Mouse (Mus musculus) hindbrain, embryonic 11.5 days (tissue): ENCODE measurements around the gene Iyd. TPM values are rescaled to one million over a fixed set of nuclear protein-coding genes. Genes with fewer than 3 reads are reported as not detected.

Experiments
- ATAC-seq: fragments of 200-750 bp; cut with Nextera tagmentation; 2 replicates; pipeline ENCODE4 v1.8.0; 2017; ENCODE audit warnings: mild to moderate bottlenecking, moderate TSS enrichment, moderate library complexity; ENCODE audit not compliant: low FRiP score
- DNase-seq: peaks from one replicate; pipeline ENCODE4 v3.0.0-alpha.2; 2015; ENCODE audit warnings: low spot score
- H3K27ac ChIP-seq: fragments of 300-500 bp; sonication (generic); 2 replicates; pipeline ENCODE4 v1.5.1; 2014; ENCODE audit warnings: mild to moderate bottlenecking, low read depth, low read length
- H3K27me3 ChIP-seq: fragments of 300-500 bp; sonication (generic); 2 replicates; pipeline ENCODE4 v1.6.1; 2014; ENCODE audit warnings: mild to moderate bottlenecking, low read length, moderate library complexity, mixed read lengths; ENCODE audit not compliant: control insufficient read depth, insufficient read depth
- H3K36me3 ChIP-seq: fragments of 300-500 bp; sonication (generic); 2 replicates; pipeline ENCODE4 v1.6.1; 2014; ENCODE audit warnings: mild to moderate bottlenecking, low read length, moderate library complexity, mixed read lengths; ENCODE audit not compliant: control insufficient read depth, insufficient read depth
- H3K4me1 ChIP-seq: fragments of 300-500 bp; sonication (generic); replicated peaks from 2 replicates; pipeline ENCODE4 v1.6.1; 2014; ENCODE audit warnings: low read length, mixed read lengths; ENCODE audit not compliant: control insufficient read depth, insufficient read depth
- H3K4me2 ChIP-seq: fragments of 300-500 bp; sonication (generic); replicated peaks from 2 replicates; pipeline ENCODE4 v1.6.1; 2014; ENCODE audit warnings: mild to moderate bottlenecking, low read depth, low read length
- H3K4me3 ChIP-seq: fragments of 300-500 bp; sonication (generic); 2 replicates; pipeline ENCODE4 v1.5.1; 2014; ENCODE audit warnings: low read depth, low read length
- H3K9ac ChIP-seq: fragments of 300-500 bp; sonication (generic); 2 replicates; pipeline ENCODE4 v1.6.1; 2014; ENCODE audit warnings: low read depth, low read length
- H3K9me3 ChIP-seq: fragments of 300-500 bp; sonication (generic); 2 replicates; pipeline ENCODE4 v1.6.1; 2016; ENCODE audit warnings: low read length; ENCODE audit not compliant: control insufficient read depth
- WGBS: fragments of 180-500 bp; shearing (Covaris S2); extraction: QIAGEN DNeasy Blood & Tissue Kit; methylation state at CpG from one replicate; pipeline ENCODE4 v1.1.7; 2014; 5-methylcytosine and 5-hydroxymethylcytosine counted together
- polyA plus RNA-seq: library from polyadenylated mRNA; unstranded; fragments of >200 nt; fragmentation: Nextera tagmentation; extraction: Ambion mirVana; gene quantifications from 2 replicates; pipeline ENCODE4 v1.2.1, GENCODE M21; 2014

Iyd gene
- polyA plus RNA-seq, 1 experiment from 2014 or later = not detected

DNA sequence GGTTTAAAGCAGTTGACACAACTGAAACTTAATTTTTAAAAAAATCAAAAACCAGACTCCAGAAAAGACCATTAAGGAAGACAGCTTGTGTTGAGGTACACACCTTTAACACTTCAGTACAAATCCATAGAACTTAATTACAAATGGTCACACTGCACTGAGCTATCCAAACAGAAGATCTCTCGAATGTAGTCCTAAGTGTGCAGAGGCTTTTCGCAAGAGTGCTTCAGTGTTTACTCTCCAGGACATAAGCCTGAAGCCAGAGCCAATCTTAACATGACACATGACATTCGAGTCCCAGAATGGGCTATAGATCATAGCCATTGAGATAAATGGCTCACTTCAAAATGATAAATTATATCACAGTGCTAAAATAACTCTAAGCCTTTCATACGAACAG is 25.1 kb downstream of the Iyd start:
- Histone ChIP-seq H3K36me3 (no peaks in the 10 kb centered on the region), H3K4me3 (no peak overlapping the region), H3K4me2 (no peak overlapping the region), H3K4me1 (no peaks in the 10 kb centered on the region), H3K27ac (no peak overlapping the region), H3K27me3 (no peaks in the 10 kb centered on the region), H3K9me3 (no peaks in the 10 kb centered on the region), H3K9ac (no peak overlapping the region)
- WGBS = 79% methylated on average over 4 of the region's 4 CpGs
- DNase-seq (no peak), ATAC-seq (no peak)

DNA sequence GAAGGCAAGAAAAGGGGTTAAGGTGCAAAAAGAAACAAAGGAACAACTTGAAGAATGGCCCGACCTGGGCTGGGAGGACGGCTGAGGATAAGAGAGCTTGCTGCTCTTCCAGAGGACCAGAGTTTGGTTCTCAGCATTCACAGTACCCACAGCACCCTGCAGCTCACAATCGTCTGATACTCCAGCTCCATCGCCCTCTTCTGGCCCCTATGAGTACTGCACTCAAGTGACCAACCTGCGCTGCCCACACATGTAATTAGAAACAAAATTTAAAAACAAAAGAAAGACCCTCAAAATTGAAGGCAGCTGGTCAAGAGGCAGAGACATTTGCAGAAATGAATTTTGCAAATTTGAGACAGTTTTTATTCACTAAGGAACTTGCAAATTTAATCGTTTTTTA is 27.8 kb downstream of the Iyd start:
- Histone ChIP-seq H3K36me3 (no peaks in the 10 kb centered on the region), H3K4me1 (no peaks in the 10 kb centered on the region), H3K4me2 (no peak overlapping the region), H3K9me3 (no peaks in the 10 kb centered on the region), H3K27me3 (no peaks in the 10 kb centered on the region), H3K4me3 (no peak overlapping the region), H3K9ac (no peak overlapping the region), H3K27ac (no peak overlapping the region)
- DNase-seq (no peak), ATAC-seq (no peak)
- 72% methylated on average over 6 of the region's 6 CpGs for WGBS

DNA sequence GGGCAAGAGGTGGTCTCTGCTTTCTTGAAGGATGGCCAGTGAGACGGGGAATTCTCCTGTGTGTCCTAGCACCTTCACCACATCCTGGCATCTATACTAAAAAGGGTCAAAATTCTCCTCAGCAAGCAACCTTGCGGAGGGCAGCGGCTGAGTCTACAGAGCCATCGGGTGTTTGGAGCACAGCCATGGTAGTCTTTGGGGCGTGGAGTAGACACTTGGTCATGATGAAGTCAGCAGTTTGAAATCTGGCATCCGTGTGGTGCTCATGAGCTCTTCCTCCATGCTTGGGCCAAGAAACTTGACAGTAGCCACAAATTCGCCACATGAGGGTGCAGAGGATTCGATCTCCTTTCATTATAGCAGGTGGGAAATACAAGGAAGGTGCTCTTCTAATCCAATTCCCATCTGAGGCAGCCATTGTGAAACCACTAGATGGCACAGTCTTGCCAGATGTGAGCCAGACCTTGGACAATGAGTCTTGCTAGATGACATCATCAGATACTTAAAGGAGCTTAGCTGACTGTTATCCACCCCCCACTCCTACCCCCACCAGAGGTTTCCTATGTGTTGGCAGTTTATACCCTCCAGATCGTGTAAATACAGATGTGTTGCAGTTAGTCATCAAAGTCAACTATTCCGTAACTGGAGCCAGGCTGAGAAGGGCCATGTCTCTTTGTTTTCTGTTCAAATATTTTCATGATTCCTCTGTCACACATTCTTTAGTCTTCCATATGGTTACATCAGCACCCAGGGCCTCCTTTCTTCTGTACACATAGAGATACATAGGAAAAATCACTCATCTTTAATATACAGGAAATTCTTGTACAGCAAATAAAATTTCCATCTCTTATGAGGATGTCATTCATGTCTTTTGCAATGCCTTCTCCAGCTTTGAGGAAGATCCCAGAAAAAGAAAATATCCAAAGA is 32.9 kb downstream of the Iyd start:
- WGBS = 74% methylated on average over 10 of the region's 10 CpGs
- H3K27me3 ChIP-seq = no peaks in the 10 kb centered on the region
- peak; percentile 65 for ATAC-seq
- H3K4me1 ChIP-seq = no peaks in the 10 kb centered on the region
- H3K36me3 ChIP-seq = no peaks in the 10 kb centered on the region
- no peak overlapping the region for H3K4me3 ChIP-seq
- H3K9me3 ChIP-seq = no peaks in the 10 kb centered on the region
- peak; percentile 46 for DNase-seq
- H3K27ac ChIP-seq = no peak overlapping the region
- no peak overlapping the region for H3K9ac ChIP-seq
- no peak overlapping the region for H3K4me2 ChIP-seq

DNA sequence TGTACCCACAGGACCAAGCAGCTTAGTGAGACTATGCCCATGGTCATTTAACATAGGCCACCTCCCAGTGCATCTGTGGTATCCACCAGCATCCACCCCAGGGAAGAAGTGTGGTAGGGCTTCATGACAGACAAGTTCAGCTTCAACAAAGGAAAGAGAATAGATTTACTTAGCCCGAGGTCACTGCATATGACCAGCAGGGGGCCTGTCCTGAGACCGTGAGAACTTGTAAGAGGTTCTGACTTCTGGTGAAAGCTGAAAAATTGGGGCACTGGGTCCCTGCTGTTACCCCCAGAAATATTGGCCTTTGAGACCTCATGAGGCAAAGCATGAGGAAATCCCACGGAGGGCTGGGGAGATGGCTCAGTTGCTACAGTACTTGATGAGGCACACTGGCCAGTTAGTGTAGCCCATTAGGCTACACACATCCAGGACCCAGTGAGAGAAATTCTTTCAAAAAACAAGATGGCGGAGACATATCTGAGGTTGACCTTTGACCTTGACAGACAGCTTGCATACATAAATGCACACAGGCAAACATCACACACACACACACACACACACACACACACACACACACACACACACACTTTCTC is 34.0 kb downstream of the Iyd start:
- peak; percentile 39 for DNase-seq
- ATAC-seq = no peak
- Histone ChIP-seq H3K4me1 (no peaks in the 10 kb centered on the region), H3K27me3 (no peaks in the 10 kb centered on the region), H3K27ac (no peak overlapping the region), H3K4me3 (no peak overlapping the region), H3K36me3 (no peaks in the 10 kb centered on the region), H3K9ac (no peak overlapping the region), H3K9me3 (no peaks in the 10 kb centered on the region), H3K4me2 (no peak overlapping the region)
- 57% methylated on average over 4 of the region's 4 CpGs for WGBS

DNA sequence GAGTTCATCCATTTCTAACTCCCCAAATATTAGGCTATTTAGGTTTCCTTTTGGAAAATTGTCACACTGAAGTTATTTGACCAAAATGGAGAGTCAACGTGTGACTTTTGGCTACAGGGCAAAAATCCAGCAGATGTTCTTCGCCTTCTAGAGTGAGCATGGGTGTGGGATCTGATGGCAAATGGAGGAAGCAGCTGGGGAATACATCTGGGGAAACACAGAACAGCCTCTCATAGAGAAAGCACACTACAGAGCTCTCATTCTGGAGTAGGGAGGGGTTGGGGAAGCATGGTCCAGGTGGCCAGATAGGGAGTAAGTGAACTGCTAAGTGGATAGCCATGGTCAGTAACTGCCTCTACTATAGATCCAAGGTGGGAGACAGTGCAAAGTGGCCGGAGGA is 50.6 kb downstream of the Iyd start:
- H3K4me2 ChIP-seq = no peak overlapping the region
- no peaks in the 10 kb centered on the region for H3K9me3 ChIP-seq

DNA sequence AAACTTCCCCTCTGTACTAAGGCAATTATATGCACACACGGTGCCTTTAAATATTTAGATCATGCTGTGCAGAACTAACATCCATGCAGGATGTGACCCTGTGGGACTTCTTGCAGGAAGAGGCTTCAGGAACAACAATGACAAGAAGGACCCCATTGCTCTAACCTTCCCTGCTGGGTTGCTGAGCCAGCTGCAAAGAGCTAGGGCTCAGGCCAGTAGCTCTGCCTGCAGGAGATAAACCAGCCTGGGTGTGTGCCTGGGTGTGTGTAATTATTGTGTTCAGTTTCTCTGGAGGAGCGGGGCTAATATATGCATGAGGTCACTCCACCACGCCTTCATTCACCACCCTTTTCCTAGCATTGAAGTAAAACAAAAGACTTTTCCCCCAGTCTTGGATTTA is 51.8 kb downstream of the Iyd start:
- no peaks in the 10 kb centered on the region for H3K27me3 ChIP-seq
- H3K4me3 ChIP-seq = no peak overlapping the region
- ATAC-seq (peak; percentile 80), DNase-seq (peak; percentile 19)
- no peak overlapping the region for H3K27ac ChIP-seq
- H3K9me3 ChIP-seq = no peaks in the 10 kb centered on the region
- H3K4me2 ChIP-seq = no peak overlapping the region
- no peaks in the 10 kb centered on the region for H3K36me3 ChIP-seq
- H3K4me1 ChIP-seq = no peaks in the 10 kb centered on the region
- no peak overlapping the region for H3K9ac ChIP-seq
- 26% methylated on average over 3 of the region's 3 CpGs for WGBS

More for the DNA sequence above, 50.6 kb downstream of the Iyd start:
- Histone ChIP-seq H3K4me1 (no peaks in the 10 kb centered on the region), H3K36me3 (no peaks in the 10 kb centered on the region), H3K27me3 (no peaks in the 10 kb centered on the region), H3K4me3 (no peak overlapping the region), H3K9ac (no peak overlapping the region), H3K27ac (no peak overlapping the region)
- no peak for DNase-seq
- WGBS = 90% methylated on average over 3 of the region's 3 CpGs
- no peak for ATAC-seq

DNA sequence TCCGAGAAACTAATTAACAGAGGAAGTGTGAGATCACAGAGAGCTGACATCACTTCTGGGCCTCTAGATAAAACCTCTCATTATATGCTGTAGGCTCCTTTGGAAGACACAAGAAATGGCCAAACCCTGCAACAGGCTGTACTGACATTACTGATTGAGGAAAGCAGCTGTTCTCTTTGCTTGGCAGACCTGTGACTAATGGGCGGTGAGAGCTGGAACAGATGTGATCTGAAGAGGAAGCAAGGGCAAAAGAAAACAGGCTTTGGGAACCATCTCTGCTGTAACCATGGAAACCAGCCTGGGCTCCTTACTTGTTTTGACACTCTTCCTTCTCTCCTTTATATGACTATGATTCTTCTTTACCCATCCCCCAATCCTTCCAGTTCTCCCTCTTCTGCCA is 56.7 kb downstream of the Iyd start:
- no peak overlapping the region for H3K27ac ChIP-seq

DNA sequence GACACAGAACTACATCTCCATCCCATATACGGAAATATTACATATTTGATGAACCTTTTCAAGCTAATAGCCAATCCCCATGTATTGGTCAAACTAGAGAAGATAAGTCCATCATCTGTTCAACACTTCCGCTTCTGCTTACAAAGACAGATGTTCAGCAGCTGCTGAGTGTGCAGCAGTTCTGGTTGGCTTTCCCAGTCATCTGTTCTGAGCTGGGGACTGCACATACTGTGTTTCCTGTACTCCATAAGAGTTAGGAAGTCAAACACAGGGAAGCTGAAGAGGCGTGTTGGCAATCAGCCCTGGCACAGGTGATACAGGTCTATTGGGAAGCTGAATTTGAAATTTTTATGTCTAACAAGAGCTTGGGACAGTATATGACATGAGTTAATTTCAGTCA is 57.7 kb downstream of the Iyd start:
- no peak for DNase-seq
- no peaks in the 10 kb centered on the region for H3K27me3 ChIP-seq
- H3K27ac ChIP-seq = no peak overlapping the region
- H3K4me3 ChIP-seq = no peak overlapping the region
- 90% methylated on average over 3 of the region's 3 CpGs for WGBS
- no peak overlapping the region for H3K9ac ChIP-seq
- no peak overlapping the region for H3K4me2 ChIP-seq
- no peaks in the 10 kb centered on the region for H3K36me3 ChIP-seq
- no peaks in the 10 kb centered on the region for H3K9me3 ChIP-seq
- ATAC-seq = no peak
- H3K4me1 ChIP-seq = no peaks in the 10 kb centered on the region

More for the DNA sequence above, 56.7 kb downstream of the Iyd start:
- no peak overlapping the region for H3K4me2 ChIP-seq
- ATAC-seq (no peak), DNase-seq (no peak)
- H3K27me3 ChIP-seq = no peaks in the 10 kb centered on the region
- no peak overlapping the region for H3K4me3 ChIP-seq
- WGBS = 66% methylated on average over 2 of the region's 2 CpGs
- no peaks in the 10 kb centered on the region for H3K4me1 ChIP-seq
- H3K9me3 ChIP-seq = no peaks in the 10 kb centered on the region
- no peaks in the 10 kb centered on the region for H3K36me3 ChIP-seq
- H3K9ac ChIP-seq = no peak overlapping the region
